Mouse (Mus musculus): ENCODE measurements at regions not wholly inside any gene's neighbourhood (a gene's known extent, or its start where the extent isn't known, plus 50 kb on each side); places are given as distances from the start of the nearest gene placed in this dataset.

DNA sequence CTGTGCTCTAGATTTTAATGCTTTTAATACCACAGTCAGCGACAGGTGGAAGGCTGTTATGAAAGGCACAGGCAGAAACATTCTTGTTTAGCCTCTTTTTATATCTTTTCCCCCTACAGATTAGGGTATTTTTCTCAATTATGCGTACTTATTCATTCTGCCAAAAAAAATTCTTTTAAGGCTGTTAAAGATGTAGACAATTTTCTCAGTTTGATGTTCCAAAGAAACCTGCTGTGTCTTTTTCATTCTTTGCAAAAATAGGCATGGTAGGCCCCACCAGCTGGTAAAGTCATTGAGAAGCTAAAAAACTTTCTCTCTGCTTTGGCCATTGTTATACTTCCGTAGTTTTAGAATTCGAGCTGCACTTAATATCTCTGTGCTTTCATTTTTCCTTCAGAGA, 210.5 kb upstream of the Gnpda2 start:
- no peak overlapping the region for H3K4me2 ChIP-seq (ENCODE audit: low read depth)
- no peak overlapping the region for H3K27ac ChIP-seq (ENCODE audit: low read depth, low read length)
- no peak overlapping the region for H3K4me3 ChIP-seq (ENCODE audit: low read depth, low read length)
- no peaks in the 10 kb centered on the region for H3K9me3 ChIP-seq (ENCODE audit: control insufficient read depth, low read length)
- WGBS, result 77% methylated on average over 4 of the region's 4 CpGs
- H3K4me1 ChIP-seq (ENCODE audit: control insufficient read depth, insufficient read depth, low read length), result no peaks in the 10 kb centered on the region
- no peak overlapping the region for H3K9ac ChIP-seq (ENCODE audit: low read length)
- no peaks in the 10 kb centered on the region for H3K27me3 ChIP-seq (ENCODE audit: control insufficient read depth, insufficient read depth, low read length)
- DNase-seq (ENCODE audit: low spot score) (no peak), ATAC-seq (ENCODE audit: insufficient read depth, low FRiP score, low TSS enrichment) (no peak)
- H3K36me3 ChIP-seq (ENCODE audit: control insufficient read depth, insufficient read depth, low read length), result no peaks in the 10 kb centered on the region

- H3K4me3 ChIP-seq (ENCODE audit: low read depth, low read length), result no peak overlapping the region
- WGBS, result 81% methylated on average over 3 of the region's 3 CpGs
- H3K9me3 ChIP-seq (ENCODE audit: control insufficient read depth, low read length), result no peaks in the 10 kb centered on the region
- no peaks in the 10 kb centered on the region for H3K36me3 ChIP-seq (ENCODE audit: control insufficient read depth, insufficient read depth, low read length)
- ATAC-seq (ENCODE audit: insufficient read depth, low FRiP score, low TSS enrichment) (no peak), DNase-seq (ENCODE audit: low spot score) (no peak)
- no peak overlapping the region for H3K4me2 ChIP-seq (ENCODE audit: low read depth)
- no peak overlapping the region for H3K27ac ChIP-seq (ENCODE audit: low read depth, low read length)
- no peak overlapping the region for H3K9ac ChIP-seq (ENCODE audit: low read length)
- no peaks in the 10 kb centered on the region for H3K27me3 ChIP-seq (ENCODE audit: control insufficient read depth, insufficient read depth, low read length)
- no peaks in the 10 kb centered on the region for H3K4me1 ChIP-seq (ENCODE audit: control insufficient read depth, insufficient read depth, low read length)
These were observed 210.0 kb upstream of the Gnpda2 start for GRCm38 (mm10) chr5:69802101-69802500.

DNA sequence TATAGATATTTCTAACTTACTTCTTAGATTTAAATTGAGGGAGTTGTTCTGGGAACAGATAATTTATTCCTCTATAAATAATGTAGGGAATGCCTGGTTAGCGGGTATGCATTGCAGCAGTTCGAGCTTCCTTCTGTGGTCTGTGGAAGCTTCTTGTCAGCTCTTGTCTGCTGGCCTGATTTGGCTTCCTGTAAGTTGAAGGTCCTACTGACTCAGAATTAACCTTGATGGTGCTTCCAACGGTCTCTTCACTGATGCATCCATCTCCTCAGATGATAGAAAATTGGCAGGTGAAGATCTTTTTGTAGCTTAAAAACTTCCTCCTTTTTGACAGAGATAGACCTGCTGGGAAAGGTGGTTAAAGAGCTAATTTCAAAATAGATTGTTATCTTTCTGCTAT, 203.2 kb upstream of the Gnpda2 start:
- H3K9ac ChIP-seq (ENCODE audit: low read length), result no peak overlapping the region
- H3K27me3 ChIP-seq (ENCODE audit: control insufficient read depth, insufficient read depth, low read length), result no peaks in the 10 kb centered on the region
- WGBS, result 71% methylated on average over 3 of the region's 3 CpGs
- ATAC-seq (ENCODE audit: insufficient read depth, low FRiP score, low TSS enrichment), result no peak
- H3K9me3 ChIP-seq (ENCODE audit: control insufficient read depth, low read length), result no peaks in the 10 kb centered on the region
- no peak for DNase-seq (ENCODE audit: low spot score)
- no peak overlapping the region for H3K27ac ChIP-seq (ENCODE audit: low read depth, low read length)
- no peaks in the 10 kb centered on the region for H3K36me3 ChIP-seq (ENCODE audit: control insufficient read depth, insufficient read depth, low read length)
- no peak overlapping the region for H3K4me3 ChIP-seq (ENCODE audit: low read depth, low read length)
- no peaks in the 10 kb centered on the region for H3K4me1 ChIP-seq (ENCODE audit: control insufficient read depth, insufficient read depth, low read length)
- H3K4me2 ChIP-seq (ENCODE audit: low read depth), result no peak overlapping the region

GRCm38 (mm10) chr5:69794641-69795040, 202.5 kb upstream of the Gnpda2 start:
- no peak overlapping the region for H3K27ac ChIP-seq (ENCODE audit: low read depth, low read length)
- 60% methylated on average over 2 of the region's 2 CpGs for WGBS
- ATAC-seq (ENCODE audit: insufficient read depth, low FRiP score, low TSS enrichment) (no peak), DNase-seq (ENCODE audit: low spot score) (peak; percentile 10)
- no peak overlapping the region for H3K9ac ChIP-seq (ENCODE audit: low read length)
- H3K4me1 ChIP-seq (ENCODE audit: control insufficient read depth, insufficient read depth, low read length), result no peaks in the 10 kb centered on the region
- no peaks in the 10 kb centered on the region for H3K27me3 ChIP-seq (ENCODE audit: control insufficient read depth, insufficient read depth, low read length)
- no peak overlapping the region for H3K4me2 ChIP-seq (ENCODE audit: low read depth)
- no peak overlapping the region for H3K4me3 ChIP-seq (ENCODE audit: low read depth, low read length)
- H3K36me3 ChIP-seq (ENCODE audit: control insufficient read depth, insufficient read depth, low read length), result no peaks in the 10 kb centered on the region
- no peaks in the 10 kb centered on the region for H3K9me3 ChIP-seq (ENCODE audit: control insufficient read depth, low read length)

DNA sequence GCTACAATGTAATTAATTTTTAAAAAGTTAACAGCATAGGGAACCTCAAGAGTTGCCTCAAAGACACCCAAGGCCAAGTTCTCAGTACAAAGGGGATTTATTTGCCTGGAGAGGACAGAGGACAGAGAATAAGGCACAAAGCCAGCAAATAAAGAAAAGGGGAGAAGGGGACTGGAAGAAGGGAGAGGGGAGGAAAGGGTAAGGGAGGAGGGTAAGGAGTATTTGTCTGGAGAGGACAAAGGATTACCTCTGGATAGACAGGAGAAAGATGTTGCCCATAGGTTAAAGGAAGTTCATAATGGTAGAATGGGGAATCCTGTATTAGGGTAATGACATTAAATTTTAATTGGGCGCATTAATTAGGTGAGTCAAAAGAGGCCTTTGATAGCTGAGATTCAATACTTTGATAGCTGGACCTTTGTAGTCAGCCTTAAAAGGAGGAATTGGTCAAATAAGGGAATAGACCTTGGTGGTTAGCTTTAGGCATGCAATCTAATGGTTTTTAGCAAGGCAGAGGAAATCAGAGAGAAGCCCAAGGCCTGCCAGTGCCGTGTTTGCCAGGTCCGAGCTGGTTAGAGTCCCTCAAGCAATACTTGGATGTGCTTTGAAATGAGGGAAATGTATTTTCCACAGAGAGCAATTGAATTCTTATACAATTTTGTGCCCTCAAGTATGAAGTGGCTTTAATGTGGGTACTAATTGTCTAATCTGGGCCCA, 164.8 kb upstream of the Gnpda2 start:
- Histone ChIP-seq H3K9ac (ENCODE audit: low read length) (no peak overlapping the region), H3K9me3 (ENCODE audit: control insufficient read depth, low read length) (no peaks in the 10 kb centered on the region), H3K36me3 (ENCODE audit: control insufficient read depth, insufficient read depth, low read length) (no peaks in the 10 kb centered on the region), H3K4me1 (ENCODE audit: control insufficient read depth, insufficient read depth, low read length) (no peaks in the 10 kb centered on the region), H3K27me3 (ENCODE audit: control insufficient read depth, insufficient read depth, low read length) (no peaks in the 10 kb centered on the region), H3K4me3 (ENCODE audit: low read depth, low read length) (no peak overlapping the region), H3K4me2 (ENCODE audit: low read depth) (no peak overlapping the region), H3K27ac (ENCODE audit: low read depth, low read length) (no peak overlapping the region)
- DNase-seq (ENCODE audit: low spot score) (no peak), ATAC-seq (ENCODE audit: insufficient read depth, low FRiP score, low TSS enrichment) (peak; percentile 35)
- WGBS, result 85% methylated on average over 3 of the region's 3 CpGs

GRCm38 (mm10) chr5:69756360-69756759, 164.2 kb upstream of the Gnpda2 start:
- Histone ChIP-seq H3K9ac (ENCODE audit: low read length) (no peak overlapping the region), H3K36me3 (ENCODE audit: control insufficient read depth, insufficient read depth, low read length) (no peaks in the 10 kb centered on the region), H3K4me2 (ENCODE audit: low read depth) (no peak overlapping the region), H3K9me3 (ENCODE audit: control insufficient read depth, low read length) (no peaks in the 10 kb centered on the region), H3K4me1 (ENCODE audit: control insufficient read depth, insufficient read depth, low read length) (no peaks in the 10 kb centered on the region), H3K4me3 (ENCODE audit: low read depth, low read length) (no peak overlapping the region), H3K27ac (ENCODE audit: low read depth, low read length) (no peak overlapping the region), H3K27me3 (ENCODE audit: control insufficient read depth, insufficient read depth, low read length) (no peaks in the 10 kb centered on the region)
- ATAC-seq (ENCODE audit: insufficient read depth, low FRiP score, low TSS enrichment), result peak; percentile 86
- WGBS, result 50% methylated on average over 1 of the region's 1 CpGs
- DNase-seq (ENCODE audit: low spot score), result peak; percentile 9

GRCm38 (mm10) chr5:69740511-69740910, 148.4 kb upstream of the Gnpda2 start:
- DNase-seq (ENCODE audit: low spot score), result no peak

GRCm38 (mm10) chr5:69721351-69722006, 129.3 kb upstream of the Gnpda2 start:
- Histone ChIP-seq H3K4me1 (ENCODE audit: control insufficient read depth, insufficient read depth, low read length) (no peaks in the 10 kb centered on the region), H3K36me3 (ENCODE audit: control insufficient read depth, insufficient read depth, low read length) (no peaks in the 10 kb centered on the region), H3K4me2 (ENCODE audit: low read depth) (no peak overlapping the region), H3K27ac (ENCODE audit: low read depth, low read length) (no peak overlapping the region), H3K4me3 (ENCODE audit: low read depth, low read length) (no peak overlapping the region), H3K9me3 (ENCODE audit: control insufficient read depth, low read length) (no peaks in the 10 kb centered on the region), H3K27me3 (ENCODE audit: control insufficient read depth, insufficient read depth, low read length) (no peaks in the 10 kb centered on the region), H3K9ac (ENCODE audit: low read length) (no peak overlapping the region)
- 91% methylated on average over 5 of the region's 5 CpGs for WGBS
- DNase-seq (ENCODE audit: low spot score), result no peak
- ATAC-seq (ENCODE audit: insufficient read depth, low FRiP score, low TSS enrichment), result no peak

More at GRCm38 (mm10) chr5:69740511-69740910, 148.4 kb upstream of the Gnpda2 start:
- H3K4me2 ChIP-seq (ENCODE audit: low read depth), result no peak overlapping the region
- H3K27me3 ChIP-seq (ENCODE audit: control insufficient read depth, insufficient read depth, low read length), result no peaks in the 10 kb centered on the region
- H3K9ac ChIP-seq (ENCODE audit: low read length), result no peak overlapping the region
- H3K27ac ChIP-seq (ENCODE audit: low read depth, low read length), result no peak overlapping the region
- ATAC-seq (ENCODE audit: insufficient read depth, low FRiP score, low TSS enrichment), result no peak
- H3K4me3 ChIP-seq (ENCODE audit: low read depth, low read length), result no peak overlapping the region
- no peaks in the 10 kb centered on the region for H3K9me3 ChIP-seq (ENCODE audit: control insufficient read depth, low read length)
- 94% methylated on average over 1 of the region's 1 CpGs for WGBS
- no peaks in the 10 kb centered on the region for H3K4me1 ChIP-seq (ENCODE audit: control insufficient read depth, insufficient read depth, low read length)
- H3K36me3 ChIP-seq (ENCODE audit: control insufficient read depth, insufficient read depth, low read length), result no peaks in the 10 kb centered on the region

GRCm38 (mm10) chr5:69716087-69716486, 123.9 kb upstream of the Gnpda2 start:
- peak; percentile 45; the same call in 1 of the 2 replicates for ATAC-seq (ENCODE audit: insufficient read depth, low FRiP score, low TSS enrichment)
- WGBS, result 73% methylated on average over 2 of the region's 2 CpGs
- no peaks in the 10 kb centered on the region for H3K4me1 ChIP-seq (ENCODE audit: control insufficient read depth, insufficient read depth, low read length)
- H3K27ac ChIP-seq (ENCODE audit: low read depth, low read length), result no peak overlapping the region
- DNase-seq (ENCODE audit: low spot score), result no peak
- H3K36me3 ChIP-seq (ENCODE audit: control insufficient read depth, insufficient read depth, low read length), result no peaks in the 10 kb centered on the region
- H3K9ac ChIP-seq (ENCODE audit: low read length), result no peak overlapping the region
- H3K4me3 ChIP-seq (ENCODE audit: low read depth, low read length), result no peak overlapping the region
- H3K9me3 ChIP-seq (ENCODE audit: control insufficient read depth, low read length), result no peaks in the 10 kb centered on the region
- H3K27me3 ChIP-seq (ENCODE audit: control insufficient read depth, insufficient read depth, low read length), result no peaks in the 10 kb centered on the region
- H3K4me2 ChIP-seq (ENCODE audit: low read depth), result no peak overlapping the region

All from neural tube, embryonic 11.5 days (tissue).